Mouse (Mus musculus) bone marrow, adult 2 months (tissue): Measurements from ENCODE around the gene Pkp4. TPM values are rescaled to one million over a fixed set of nuclear protein-coding genes. Genes with fewer than 3 reads are reported as not detected.

ENCODE experiments used
- H3K27ac ChIP-seq: fragments of 200-500 bp; 2 replicates; pipeline ENCODE4 v1.5.1; 2012; ENCODE audit warnings: low read depth, mild to moderate bottlenecking, control low read depth, inconsistent platforms, low read length; ENCODE audit not compliant: control insufficient read depth, poor library complexity, insufficient read depth
- H3K4me1 ChIP-seq: fragments of 200-500 bp; 2 replicates; pipeline ENCODE4 v1.6.1; 2011; ENCODE audit warnings: low read length; ENCODE audit not compliant: control insufficient read depth, insufficient read depth
- H3K4me3 ChIP-seq: fragments of 200-500 bp; replicated peaks from 2 replicates; pipeline ENCODE3; 2011; ENCODE audit warnings: mild to moderate bottlenecking, low read depth, low read length, control low read depth; ENCODE audit not compliant: control insufficient read depth
- CTCF ChIP-seq: fragments of 200-500 bp; IDR thresholded peaks from 2 replicates; pipeline ENCODE4 v1.5.1; 2011; ENCODE audit warnings: low read length, control low read depth; ENCODE audit not compliant: control insufficient read depth, insufficient read depth
- POLR2A ChIP-seq: fragments of 200-500 bp; IDR thresholded peaks from 2 replicates; pipeline ENCODE4 v1.6.1; 2011; ENCODE audit warnings: low read depth, mild to moderate bottlenecking, control low read depth, low read length, borderline replicate concordance; ENCODE audit not compliant: control insufficient read depth
- WGBS: fragments of 180-500 bp; shearing (Covaris S2); methylation state at CpG from one replicate; pipeline ENCODE4 v1.1.7; 2018; 5-methylcytosine and 5-hydroxymethylcytosine counted together
- polyA plus RNA-seq: library from polyadenylated mRNA; stranded (reverse); fragments of >200 nt; gene quantifications from 2 replicates; pipeline ENCODE4 v1.2.4, GENCODE M21; 2011; ENCODE audit warnings: low replicate concordance; ENCODE audit not compliant: missing spikeins, insufficient read depth, insufficient read length

Gene Pkp4
- polyA plus RNA-seq, 1 experiment, result 14.8 TPM

DNA sequence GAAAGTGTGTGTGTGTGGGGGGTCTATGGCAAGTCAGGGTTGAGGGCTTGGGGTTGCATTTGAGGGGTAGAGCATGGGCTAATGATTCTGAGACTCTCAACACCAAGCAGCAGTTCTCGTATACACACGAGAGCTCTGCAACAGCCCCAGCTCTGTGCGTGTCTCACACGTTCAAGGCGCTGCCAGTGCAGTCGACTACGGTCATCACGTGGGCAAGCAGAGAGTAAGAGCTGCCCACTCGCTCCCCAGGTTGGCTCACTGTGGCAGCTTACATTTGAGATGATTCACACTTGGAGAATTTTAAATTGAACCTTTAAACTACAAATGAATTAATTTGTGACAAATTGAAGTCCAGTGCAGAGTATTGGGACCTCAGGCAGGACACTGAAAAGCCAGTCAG, 44.4 kb downstream of the Pkp4 start:
- H3K27ac ChIP-seq, result no peak overlapping the region
- TF ChIP-seq CTCF (no peak), POLR2A (no peak)
- H3K4me1 ChIP-seq, result no peaks in the 10 kb centered on the region; the same call in 1 of the 2 replicates
- no peak overlapping the region for H3K4me3 ChIP-seq
- 92% methylated on average over 9 of the region's 9 CpGs for WGBS

DNA sequence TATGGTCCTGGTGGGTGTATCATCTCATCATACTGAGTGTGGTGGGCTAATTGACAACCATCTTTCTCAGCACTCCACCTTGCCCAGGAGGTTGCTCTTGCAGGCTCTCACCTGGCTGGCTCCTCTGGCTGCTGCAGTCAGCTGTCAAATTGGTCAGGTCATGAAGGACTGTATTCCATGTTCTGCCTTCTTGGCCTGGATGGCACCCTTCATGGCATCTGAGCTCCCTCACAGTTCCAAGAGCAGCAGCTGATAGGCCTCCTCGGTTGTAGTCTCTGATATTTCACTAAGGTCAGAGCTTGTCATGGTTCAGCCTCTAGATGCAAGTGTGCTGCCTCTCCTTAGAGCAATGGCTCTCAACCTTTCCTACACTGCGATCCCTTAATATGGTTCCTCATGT, 45.5 kb downstream of the Pkp4 start:
- H3K4me3 ChIP-seq, result no peak overlapping the region
- no peaks in the 10 kb centered on the region; the same call in 1 of the 2 replicates for H3K4me1 ChIP-seq
- 80% methylated on average over 2 of the region's 2 CpGs for WGBS
- TF ChIP-seq POLR2A (no peak), CTCF (no peak)
- no peak overlapping the region for H3K27ac ChIP-seq

DNA sequence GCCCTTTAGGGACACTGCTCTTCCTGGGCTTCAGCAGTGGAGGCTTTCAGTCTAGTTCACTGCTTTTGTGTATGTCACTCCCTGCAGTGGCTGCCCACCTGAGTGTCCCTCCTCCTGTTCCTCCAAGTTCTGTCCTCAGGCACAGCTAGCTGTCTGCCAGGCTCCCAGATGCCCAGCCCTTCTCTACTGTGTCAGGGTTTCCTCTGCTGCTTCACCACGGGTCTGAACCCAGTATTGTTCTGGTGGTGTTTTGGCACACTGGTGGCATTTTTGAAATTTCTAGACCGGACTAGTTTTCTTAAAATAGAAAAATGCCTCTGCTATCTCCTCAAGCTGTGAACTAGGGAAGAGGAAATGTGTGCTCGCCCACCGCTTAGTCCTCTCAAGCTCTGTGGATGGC, 46.6 kb downstream of the Pkp4 start:
- 37% methylated on average over 4 of the region's 4 CpGs for WGBS
- Histone ChIP-seq H3K27ac (no peak overlapping the region), H3K4me1 (no peaks in the 10 kb centered on the region; the same call in 1 of the 2 replicates), H3K4me3 (no peak overlapping the region)
- no peak for TF ChIP-seq CTCF
- TF ChIP-seq POLR2A, result no peak

DNA sequence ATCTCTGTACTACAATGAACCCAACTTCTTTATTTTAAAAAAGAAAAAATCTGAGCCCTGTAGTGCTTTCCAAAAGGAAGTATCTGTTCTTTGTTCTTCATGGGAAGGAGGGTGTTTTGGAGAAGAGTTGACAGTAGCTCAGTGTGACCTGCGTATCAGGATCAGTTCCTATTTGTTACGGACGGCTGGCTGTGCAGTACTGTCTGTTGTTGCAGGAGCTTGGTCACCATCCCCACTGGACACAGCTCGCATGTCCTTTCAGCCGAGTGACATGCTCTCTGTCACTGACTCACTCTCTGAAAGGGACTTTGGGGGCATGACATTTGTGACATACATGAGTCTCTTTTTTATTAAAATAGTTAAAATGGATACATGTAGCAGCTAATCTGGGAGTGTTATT, 47.1 kb downstream of the Pkp4 start:
- Histone ChIP-seq H3K4me1 (no peaks in the 10 kb centered on the region; the same call in 1 of the 2 replicates), H3K27ac (no peak overlapping the region)
- WGBS, result 79% methylated on average over 5 of the region's 5 CpGs

DNA sequence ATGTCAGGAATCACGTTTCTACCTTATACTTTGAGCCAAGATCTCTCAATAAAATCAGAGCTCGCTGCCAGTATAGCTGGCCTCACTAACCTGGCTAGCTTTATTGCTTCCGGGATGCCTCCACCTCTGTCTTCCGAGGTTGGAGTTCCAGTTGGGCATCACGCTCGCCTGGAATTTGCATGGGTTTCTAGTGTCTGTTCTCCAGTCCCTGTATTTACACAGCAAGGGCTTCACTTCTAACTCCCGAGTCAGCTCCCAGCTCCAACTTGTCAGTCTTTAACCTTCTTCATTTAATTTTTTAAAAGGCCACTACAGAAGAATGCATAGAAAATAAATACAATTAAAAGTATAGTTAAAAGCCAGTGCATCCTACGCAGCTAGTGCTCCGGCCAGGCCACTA, 47.6 kb downstream of the Pkp4 start:
- Histone ChIP-seq H3K27ac (no peak overlapping the region), H3K4me1 (no peaks in the 10 kb centered on the region; the same call in 1 of the 2 replicates), H3K4me3 (no peak overlapping the region)
- 85% methylated on average over 9 of the region's 9 CpGs for WGBS
- TF ChIP-seq POLR2A, result no peak
- no peak for TF ChIP-seq CTCF

More for the DNA sequence above, 47.1 kb downstream of the Pkp4 start:
- TF ChIP-seq CTCF (no peak), POLR2A (no peak)
- no peak overlapping the region for H3K4me3 ChIP-seq

DNA sequence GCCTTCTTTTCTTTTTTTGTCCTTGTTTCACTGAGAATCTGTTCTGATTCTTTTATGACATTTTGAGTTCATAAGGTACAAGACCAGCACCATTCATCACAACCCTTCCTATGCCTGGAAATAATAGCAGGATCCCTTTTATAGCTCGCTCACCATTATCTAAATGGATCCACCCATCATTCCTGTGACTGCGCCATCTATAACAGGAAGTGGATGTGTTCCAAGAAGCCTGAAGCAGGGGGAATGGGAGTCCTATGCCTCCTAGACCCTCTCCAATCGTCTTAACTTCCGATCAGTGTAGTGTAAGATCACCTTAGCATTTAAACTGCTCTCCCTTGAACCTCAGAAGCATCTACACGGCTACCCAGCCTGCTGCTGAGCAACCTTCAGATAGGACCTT, 50.4 kb downstream of the Pkp4 start:
- WGBS, result 77% methylated on average over 5 of the region's 5 CpGs
- no peaks in the 10 kb centered on the region for H3K4me1 ChIP-seq
- H3K4me3 ChIP-seq, result no peak overlapping the region
- TF ChIP-seq POLR2A, result no peak
- no peak for TF ChIP-seq CTCF
- no peak overlapping the region for H3K27ac ChIP-seq

DNA sequence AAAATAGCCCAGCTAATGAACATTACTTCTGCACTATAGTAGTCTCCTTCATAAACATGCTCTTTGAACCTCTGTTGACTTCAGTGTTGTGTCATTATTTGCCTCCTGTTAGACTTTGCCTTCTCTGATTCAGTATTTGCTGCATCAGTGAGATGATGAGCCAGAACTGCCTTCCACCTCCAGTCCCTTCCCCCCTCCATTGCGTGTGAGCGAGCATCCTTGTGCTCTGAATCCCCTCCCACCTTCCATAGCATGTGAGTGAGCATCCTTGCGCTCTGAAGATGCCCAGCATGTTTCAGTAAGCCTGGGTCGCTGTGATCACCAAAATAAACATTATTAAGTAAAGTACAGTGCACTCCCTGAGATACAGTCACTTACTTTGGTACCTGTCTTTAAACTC, 51.8 kb downstream of the Pkp4 start:
- H3K4me1 ChIP-seq, result no peaks in the 10 kb centered on the region
- H3K4me3 ChIP-seq, result no peak overlapping the region
- no peak for TF ChIP-seq CTCF
- no peak overlapping the region for H3K27ac ChIP-seq
- WGBS, result 85% methylated on average over 4 of the region's 4 CpGs

DNA sequence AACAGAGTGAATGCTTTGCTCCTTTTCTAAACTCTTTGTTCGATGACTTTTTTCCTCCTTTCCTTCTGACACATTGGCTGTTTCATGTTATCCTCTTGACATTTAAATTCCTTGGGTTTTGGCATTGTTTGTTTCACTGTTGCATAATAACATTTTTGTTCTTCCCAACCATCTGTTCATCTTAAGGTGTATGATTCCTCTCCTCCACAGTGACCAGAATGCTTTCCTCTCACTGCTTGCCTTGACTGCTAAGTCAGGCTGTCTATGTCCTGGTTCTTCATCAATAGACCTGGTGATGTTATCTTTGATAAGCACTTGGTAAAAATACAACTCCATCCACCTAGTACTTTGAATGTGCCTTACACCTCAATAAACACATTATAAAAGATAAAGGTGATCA, 52.2 kb downstream of the Pkp4 start:
- 79% methylated on average over 1 of the region's 1 CpGs for WGBS

DNA sequence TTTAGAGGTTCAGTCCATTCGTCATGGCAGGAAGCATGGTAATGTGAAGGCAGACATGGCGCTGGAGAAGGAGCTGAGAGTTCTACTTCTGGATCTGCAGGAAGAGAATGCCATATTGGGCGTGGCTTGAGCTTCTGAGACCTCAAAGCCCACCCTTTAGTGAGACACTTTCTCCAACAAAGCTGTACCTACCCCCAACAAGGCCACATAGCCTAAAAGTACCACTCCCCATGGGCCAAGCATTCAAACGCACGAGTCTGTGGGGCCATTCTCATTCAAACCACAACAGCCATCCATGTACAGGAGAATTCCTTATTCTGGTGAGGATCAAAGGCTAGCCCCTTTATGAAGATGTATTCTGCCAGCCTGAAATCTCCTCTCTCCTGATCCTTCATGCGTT, 57.3 kb downstream of the Pkp4 start:
- Histone ChIP-seq H3K4me3 (no peak overlapping the region), H3K27ac (no peak overlapping the region), H3K4me1 (no peaks in the 10 kb centered on the region)
- 80% methylated on average over 6 of the region's 6 CpGs for WGBS
- no peak for TF ChIP-seq CTCF
- TF ChIP-seq POLR2A, result no peak

More for the DNA sequence above, 52.2 kb downstream of the Pkp4 start:
- H3K27ac ChIP-seq, result no peak overlapping the region
- no peaks in the 10 kb centered on the region for H3K4me1 ChIP-seq
- no peak for TF ChIP-seq POLR2A
- TF ChIP-seq CTCF, result no peak
- H3K4me3 ChIP-seq, result no peak overlapping the region
